Mouse (Mus musculus) T-helper 1 cell (primary cell): ENCODE data around the gene Rngtt.
"Not testable (repeated sequence)": the region's sequence is repeated elsewhere in the genome, so short reads cannot be mapped to it uniquely, and the experiment has no call there.

Experiments used
- in situ Hi-C: fragments of 300-600 bp; cut with MboI, MseI; formaldehyde crosslinking; loops from one replicate; pipeline ENCODE4 v1.15.1; 2025; ENCODE audit warnings: high pct_unique_total_duplicates

Gene Rngtt

GRCm38 (mm10) chr4:33309764-33310757, at the start of gene Rngtt:
Gene Rngtt (plus strand): TSS chr4:33310311.
- in situ Hi-C loops = loop anchor here (5.0 kb wide), 2 partner anchors 58 to 163 kb away; no protein-coding TSS in a partner anchor

- in situ Hi-C loops = no loop called here
Measured at GRCm38 (mm10) chr4:33260311-33260710, 49.8 kb upstream of the Rngtt start.

- in situ Hi-C loops = no loop called here
Measured at GRCm38 (mm10) chr4:33261311-33261753, 48.8 kb upstream of the Rngtt start.

DNA sequence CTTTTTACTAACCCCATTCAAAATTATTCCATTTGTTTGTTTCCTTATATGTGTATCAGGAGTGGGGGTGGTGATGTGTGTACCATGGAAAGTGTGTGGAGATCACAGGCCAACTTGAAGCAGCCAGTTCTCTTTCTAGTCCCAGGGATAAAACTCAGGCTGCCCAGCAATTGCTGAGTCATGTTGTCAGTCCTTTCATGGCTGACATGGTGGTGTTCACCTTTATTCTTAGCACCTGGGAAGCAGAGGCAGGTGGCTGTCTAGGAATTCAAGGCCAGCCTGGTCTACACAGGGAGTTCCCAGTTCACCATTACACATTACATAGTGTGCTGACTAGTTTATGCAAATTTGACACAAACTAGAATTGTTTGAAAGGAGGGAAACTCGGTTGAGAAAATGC, 47.2 kb upstream of the Rngtt start:
- in situ Hi-C loops = no loop called here

GRCm38 (mm10) chr4:33264979-33265726, 45.0 kb upstream of the Rngtt start:
- in situ Hi-C loops = no loop called here

GRCm38 (mm10) chr4:33270386-33271314, 39.5 kb upstream of the Rngtt start:
- in situ Hi-C loops = no loop called here

- in situ Hi-C loops = no loop called here
Measured at GRCm38 (mm10) chr4:33273437-33273836, 36.7 kb upstream of the Rngtt start.

GRCm38 (mm10) chr4:33281891-33282685, 28.0 kb upstream of the Rngtt start:
- in situ Hi-C loops = loop anchor here (10.0 kb wide), 1 partner anchor 137 kb away; no protein-coding TSS in a partner anchor

DNA sequence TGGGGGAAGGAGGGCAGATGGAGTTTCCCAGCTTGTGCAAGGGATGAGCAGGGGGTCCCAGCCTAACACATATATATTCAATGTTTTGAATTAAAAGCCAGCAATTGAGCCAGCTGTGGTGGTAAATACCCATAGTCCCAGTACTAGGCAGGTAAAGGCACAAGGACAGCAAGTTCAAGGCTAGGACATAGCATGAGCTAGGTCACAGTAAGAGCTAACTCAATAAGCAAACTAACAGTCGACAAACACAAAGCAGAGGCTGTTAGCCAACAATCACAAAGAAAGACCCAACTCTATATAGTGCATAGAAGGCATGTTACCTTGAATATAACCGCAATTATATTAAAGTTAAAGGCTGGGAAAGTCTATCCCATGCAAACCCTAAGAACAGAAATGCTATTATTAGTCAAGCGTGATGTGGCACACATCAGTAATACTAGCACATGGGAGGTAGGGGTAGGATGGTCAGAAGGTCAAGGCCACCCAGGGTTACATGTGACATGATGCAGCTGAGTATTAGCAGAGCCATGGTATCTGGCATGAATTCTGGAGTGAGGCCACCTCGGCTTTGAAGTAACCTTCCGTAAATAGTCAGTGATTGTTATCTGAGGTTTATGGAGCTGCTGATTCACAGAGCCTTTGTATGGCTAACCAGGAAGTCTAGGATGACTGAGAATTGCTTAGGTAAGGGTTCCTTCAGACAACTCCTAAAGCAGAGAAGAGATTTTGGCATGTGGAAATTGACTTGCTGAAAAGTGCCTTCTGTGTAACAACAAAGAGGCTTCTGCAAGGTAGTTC, 25.8 kb upstream of the Rngtt start:
- in situ Hi-C loops = loop anchor here (10.0 kb wide), 1 partner anchor 139 kb away; no protein-coding TSS in a partner anchor

DNA sequence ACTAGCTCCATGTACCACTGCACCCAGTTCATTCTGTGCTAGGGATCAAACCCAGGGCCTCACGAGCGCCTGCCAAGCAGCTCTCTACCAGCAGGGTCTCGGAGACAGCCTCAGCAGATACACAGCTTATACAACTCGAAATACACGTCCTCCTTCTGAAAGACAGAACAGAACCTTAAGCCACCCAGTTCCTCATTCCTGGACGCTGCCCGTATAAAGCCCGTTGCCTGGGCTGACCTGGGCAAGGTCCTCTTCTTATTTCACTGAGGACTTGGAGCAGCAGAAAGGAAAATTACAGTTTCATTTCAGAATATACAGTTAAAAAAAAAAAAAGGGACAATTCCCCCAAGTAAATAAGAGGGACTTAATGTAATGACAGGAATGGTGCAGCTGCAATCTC, 24.7 kb upstream of the Rngtt start:
- in situ Hi-C loops = loop anchor here (10.0 kb wide), 1 partner anchor 141 kb away; no protein-coding TSS in a partner anchor

DNA sequence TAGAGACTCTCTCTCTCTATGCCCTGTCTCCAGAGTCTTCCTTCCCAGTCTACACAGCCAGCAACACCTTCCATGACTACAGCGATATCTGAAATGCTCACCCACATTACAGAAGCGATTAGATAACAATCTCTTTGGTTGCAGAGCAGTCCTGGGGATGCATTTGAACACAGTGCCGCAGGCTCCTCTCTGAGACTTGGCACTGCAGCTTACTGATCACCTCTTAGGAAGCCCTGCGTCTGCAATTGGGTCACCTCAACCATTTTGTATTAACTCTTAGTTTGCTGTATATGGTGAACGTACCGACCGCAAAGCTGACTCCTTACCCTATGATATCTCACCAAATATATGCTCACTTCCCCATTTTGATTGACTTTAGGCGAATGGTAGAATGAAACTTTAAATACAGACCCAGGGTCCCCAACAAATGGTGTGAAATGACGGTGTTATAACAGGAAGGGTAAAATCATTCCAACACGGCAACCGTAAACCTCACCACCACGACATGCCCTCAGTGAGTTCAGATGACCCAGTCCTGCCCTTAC, 20.9 kb upstream of the Rngtt start:
- in situ Hi-C loops = loop anchor here (10.0 kb wide), 1 partner anchor 144 kb away; no protein-coding TSS in a partner anchor

GRCm38 (mm10) chr4:33290002-33290401, 20.1 kb upstream of the Rngtt start, which contains the start of gene Pnrc1:
Gene Pnrc1 (minus strand): TSS chr4:33290163.
- in situ Hi-C loops = loop anchor here (10.0 kb wide), 1 partner anchor 165 kb away; no protein-coding TSS in a partner anchor

- in situ Hi-C loops = loop anchor here (10.0 kb wide), 1 partner anchor 166 kb away; no protein-coding TSS in a partner anchor
Measured at GRCm38 (mm10) chr4:33290878-33291277, 19.2 kb upstream of the Rngtt start.

DNA sequence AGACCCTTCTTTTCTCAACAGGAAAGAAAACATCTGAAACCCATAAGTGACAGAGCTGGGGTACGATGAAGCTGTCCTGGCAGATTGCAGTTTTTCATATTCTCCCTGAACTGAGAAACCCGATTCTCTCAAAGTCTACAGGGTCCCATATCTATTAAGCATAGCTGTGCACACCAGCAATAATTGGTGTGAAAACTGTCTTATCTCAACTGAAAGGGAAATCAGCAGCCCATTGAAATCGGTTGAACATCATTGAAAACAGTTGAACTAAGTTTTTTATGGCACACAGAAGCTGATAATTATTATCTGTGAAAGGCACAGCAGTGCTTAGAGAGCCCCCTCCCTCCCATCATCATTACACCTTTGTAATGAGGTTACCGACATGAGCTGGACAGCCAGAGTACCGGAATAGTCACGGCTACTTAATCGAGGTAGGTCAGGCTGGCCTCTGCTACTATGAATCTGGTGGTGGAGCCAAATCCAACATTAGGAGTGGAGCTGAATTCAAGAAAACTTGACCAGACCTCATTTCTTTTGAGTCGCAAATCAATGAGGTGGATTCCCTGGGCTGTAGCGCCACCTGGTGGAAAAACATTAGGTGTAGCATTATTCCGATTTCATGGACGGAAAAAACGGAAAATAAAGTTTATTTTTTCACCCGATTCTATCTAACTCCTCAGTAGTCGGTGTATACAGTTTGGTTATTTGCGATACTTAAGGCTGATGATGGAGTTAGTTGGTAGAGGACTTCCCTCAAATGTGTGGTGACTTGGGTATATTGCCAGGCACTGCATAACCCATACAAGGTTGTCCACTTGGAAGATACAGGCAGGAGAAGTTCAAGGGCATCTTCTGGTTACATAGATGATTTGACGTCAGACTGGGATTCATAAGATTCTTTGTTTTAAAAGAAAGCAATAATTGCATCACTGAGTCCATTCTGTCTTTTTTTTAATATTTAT, 17.4 kb upstream of the Rngtt start:
- in situ Hi-C loops = loop anchor here (10.0 kb wide), 1 partner anchor 168 kb away; no protein-coding TSS in a partner anchor

DNA sequence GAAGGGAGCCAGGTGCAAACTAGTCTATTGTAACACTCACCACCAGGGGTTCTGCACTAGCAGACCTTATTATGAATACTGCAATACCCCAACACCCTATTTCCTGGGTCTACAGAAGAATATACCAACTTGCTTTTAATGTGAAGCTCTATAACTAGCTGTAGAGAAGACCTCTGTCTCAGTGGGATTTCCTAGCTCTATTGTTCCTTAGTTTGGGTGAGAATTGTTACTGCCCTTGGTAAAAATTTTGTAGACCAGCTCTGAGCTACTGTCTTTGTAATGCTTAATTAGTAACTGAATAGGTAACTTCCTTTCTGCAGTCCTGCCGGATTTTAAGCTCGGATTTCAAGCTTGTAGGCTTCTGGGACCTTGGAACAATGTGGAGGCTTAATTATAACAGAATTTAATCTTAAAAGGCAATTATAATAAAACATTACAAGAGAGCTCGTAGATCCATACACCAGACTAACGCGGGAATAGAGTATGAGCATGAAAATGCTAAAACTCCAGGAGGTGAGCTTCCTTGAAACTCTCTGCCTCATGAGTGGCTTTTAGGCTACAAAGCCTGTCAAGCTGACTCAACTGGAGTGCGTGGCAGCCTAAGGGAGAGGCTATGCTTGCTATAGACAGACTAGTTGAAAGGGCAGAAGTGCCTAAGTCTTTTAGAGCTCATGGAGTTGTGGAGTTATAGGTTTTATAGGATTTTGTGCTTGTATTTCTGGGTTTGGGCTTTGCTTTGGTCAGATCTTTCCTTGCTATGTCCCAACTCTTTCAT, 9.0 kb upstream of the Rngtt start:
- in situ Hi-C loops = not testable (repeated sequence)

GRCm38 (mm10) chr4:33303057-33303456, 7.1 kb upstream of the Rngtt start:
- in situ Hi-C loops = no loop called here

- in situ Hi-C loops = loop anchor here (5.0 kb wide), 2 partner anchors 55 to 160 kb away; no protein-coding TSS in a partner anchor
Measured at GRCm38 (mm10) chr4:33307146-33307545, 3.0 kb upstream of the Rngtt start.
